Mouse (Mus musculus) kidney, postnatal 25 days (tissue): ENCODE measurements around the gene Spint1.

Source experiments
- DNase-seq, 2 experiments: peaks; one replicate each; pipeline ENCODE4 v3.0.0; 2021; ENCODE audit warnings: mixed read lengths in 2 of 2

Gene Spint1

DNA sequence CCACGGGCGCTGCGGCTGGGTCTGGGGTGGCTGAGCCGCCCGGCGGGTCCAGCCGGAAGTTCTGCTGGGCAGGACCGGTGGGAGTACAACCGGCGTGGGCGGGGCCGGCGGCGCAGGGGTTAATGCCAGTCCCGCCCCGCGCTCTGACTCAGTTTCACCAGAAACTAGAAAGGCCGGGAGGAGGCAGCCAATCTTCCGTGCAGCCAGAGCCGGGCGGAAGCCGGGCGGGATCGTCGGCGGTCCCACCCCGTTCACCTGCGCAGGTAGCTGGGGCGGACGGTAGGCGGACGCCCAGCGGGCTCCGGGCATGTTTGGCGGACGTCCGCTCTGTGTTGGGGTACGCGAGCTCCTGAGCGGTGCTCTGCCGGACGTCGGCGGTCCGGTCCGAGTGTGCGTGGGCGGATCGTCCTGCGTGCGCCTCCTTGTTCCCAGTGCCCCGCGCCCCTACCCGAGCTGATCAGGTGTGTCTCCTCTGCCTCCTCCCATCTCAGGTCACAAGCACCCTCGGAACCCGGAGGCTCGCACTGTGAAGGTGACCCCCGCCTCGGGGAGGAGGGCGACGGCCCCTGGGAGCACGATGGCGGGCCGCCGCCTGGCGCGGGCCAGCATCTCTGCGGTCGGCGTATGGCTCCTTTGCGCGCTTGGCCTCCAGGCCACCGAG is at the start of gene Spint1:
Spint1 (plus strand) TSS at position 153 of the 661 bp plus-strand sequence.
- DNase-seq = peak; percentile 77 to 91

DNA sequence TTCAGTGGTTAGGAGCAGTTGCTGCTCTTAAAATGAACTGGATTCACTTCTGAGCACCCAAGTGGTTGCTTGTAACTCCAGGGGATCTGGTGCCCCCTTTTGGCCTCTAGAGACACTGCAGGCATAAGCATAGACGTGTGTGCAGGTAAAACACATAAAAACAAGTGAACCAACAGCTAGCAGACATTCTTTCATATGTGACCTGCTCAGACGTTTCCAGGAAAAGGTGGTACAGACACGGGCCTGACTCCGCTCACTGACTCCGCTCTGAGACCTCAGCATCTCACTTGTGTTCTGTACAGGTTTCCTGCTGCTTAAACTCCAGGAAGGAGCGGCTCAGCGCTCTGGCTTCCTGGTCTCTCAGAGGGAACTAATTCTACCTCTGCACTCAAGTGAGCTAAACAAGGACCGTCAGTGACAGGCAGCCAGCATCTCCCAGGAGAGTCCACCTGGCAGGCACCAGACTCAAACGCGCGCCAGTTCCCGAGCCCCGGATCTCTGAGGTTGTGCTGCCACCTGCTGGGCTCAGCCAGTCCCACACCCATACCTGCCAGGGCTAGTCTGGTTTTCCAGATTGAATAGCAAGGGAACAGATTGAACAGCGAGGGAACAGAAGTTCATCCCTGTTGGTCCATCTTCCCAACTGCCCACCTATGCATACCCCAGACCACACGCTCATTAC is 48.0 kb upstream of the Spint1 start:
- peak; percentile 86 to 91 for DNase-seq

GRCm38 (mm10) chr2:119190969-119191368 is 46.2 kb upstream of the Spint1 start:
- no peak for DNase-seq

- DNase-seq = no peak
Observed at GRCm38 (mm10) chr2:119194140-119194539, 43.0 kb upstream of the Spint1 start.

GRCm38 (mm10) chr2:119196316-119197108 is 40.6 kb upstream of the Spint1 start:
- peak in 1 of 2 experiments; percentile 41 for DNase-seq

DNA sequence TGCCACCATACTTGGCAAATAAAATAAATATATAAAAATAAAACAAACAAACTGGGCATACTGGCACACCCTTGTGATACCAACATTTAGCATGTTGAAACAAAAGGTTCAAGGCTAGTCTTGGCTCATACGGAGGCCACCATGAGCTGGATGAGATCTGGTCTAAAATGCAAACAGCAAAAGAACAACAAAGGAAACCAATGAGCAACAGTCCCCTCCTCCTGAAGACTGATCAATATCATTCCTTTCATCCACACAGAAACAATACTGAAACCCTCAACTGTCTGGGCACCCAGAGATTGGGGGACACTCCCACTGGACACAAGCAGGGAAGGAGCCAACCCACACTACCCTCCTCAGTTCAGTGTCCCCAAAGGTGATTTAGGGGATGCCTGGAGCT is 39.7 kb upstream of the Spint1 start:
- no peak for DNase-seq

GRCm38 (mm10) chr2:119198049-119198448 is 39.1 kb upstream of the Spint1 start:
- DNase-seq = peak in 1 of 2 experiments; percentile 21

GRCm38 (mm10) chr2:119198934-119199333 is 38.2 kb upstream of the Spint1 start:
- peak in 1 of 2 experiments; percentile 16 for DNase-seq

DNA sequence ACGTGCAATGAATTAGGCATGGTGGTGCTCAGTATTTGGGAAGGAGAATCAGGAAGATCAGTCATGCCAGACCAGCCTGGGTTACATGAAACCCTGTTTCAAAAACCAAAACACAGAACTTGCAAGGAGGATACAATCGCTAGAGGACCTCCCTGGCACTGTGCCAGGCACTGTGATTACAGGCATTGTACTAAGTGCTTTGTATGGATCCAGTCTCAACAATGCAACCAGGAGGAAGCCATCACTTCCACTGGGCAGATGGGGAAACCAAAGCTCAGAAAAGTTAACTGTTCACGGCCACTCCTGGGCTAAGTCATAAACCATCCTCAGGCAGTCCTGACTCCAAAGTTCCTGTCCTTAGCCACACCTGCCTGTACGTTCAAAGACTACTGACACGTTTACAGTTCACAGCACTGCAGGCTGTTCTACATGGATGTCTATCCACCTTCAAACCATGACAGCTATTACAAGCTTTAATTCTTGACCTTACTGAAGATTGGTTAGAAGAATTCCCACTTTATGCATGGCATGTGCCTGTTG is 34.2 kb upstream of the Spint1 start:
- peak; percentile 55 to 63 for DNase-seq

- peak in 1 of 2 experiments; percentile 44 for DNase-seq
Observed at GRCm38 (mm10) chr2:119203871-119204460, 33.2 kb upstream of the Spint1 start.

DNA sequence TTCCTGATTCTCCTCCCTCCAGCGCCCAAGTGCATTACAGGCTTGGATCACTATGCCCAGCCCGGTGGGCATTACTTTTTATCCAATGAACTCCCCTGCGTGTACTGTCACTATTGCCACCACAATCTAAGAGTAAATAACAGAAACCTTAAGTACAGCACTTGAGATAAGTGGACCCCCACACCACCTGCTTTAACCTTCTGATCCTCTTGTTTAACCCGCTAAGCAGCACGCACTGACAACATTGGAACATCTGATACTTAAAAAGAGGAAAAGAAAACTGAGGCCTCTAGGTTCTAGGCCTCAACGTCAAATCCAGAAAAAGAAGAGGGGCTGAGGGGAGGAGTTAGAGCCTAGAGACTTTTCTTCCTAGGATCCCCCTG is 29.2 kb upstream of the Spint1 start:
- DNase-seq = no peak

DNA sequence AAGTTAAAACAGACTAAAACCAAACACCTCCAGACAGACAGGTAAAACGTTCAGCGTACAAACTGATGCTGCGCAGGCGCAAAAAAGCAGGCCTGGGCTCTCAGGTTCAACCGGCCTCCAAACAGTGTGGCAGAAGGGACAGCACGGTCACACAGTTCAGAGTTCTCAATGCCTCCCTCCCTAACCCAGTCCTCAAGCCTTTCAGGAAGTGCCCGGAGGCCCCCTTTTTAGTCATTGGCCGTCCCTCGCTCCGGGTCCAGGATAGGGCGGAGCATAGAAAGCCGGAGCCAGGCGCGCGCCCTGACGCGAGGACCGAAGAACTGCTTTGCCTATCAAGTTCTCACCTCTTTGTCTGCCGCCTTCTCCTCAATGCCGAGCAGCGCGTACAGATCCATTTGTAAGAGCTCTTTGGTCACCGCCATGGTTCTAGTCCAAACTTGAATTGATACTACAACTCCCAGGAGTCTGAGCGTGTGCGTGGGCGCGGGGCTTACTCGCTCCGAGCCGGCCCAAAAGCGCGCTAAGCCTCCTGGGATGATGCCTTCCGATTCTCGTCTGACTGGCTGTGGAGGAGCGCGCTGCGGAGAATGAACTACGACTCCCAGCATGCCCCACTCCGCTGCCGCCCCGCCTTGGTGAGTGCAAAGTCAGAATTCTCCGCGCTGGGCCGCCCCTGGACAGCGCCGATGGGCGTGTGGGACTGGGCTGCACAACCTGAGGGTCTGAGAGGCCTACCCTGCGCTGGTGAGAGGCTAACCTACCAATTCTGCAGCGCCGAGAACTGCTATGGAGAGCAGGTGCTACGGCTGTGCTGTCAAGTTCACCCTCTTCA is 28.6 kb upstream of the Spint1 start, which contains the start of the genes Zfyve19 and Dnajc17:
Zfyve19 (plus strand) TSS at position 274 of the 832 bp plus-strand sequence.
Dnajc17 (minus strand) TSS at position 452 of the 832 bp plus-strand sequence.
- DNase-seq = peak; percentile 96 to 98

- no peak for DNase-seq
Observed at GRCm38 (mm10) chr2:119209176-119209507, 28.0 kb upstream of the Spint1 start.

- peak; percentile 60 to 71 for DNase-seq
Observed at GRCm38 (mm10) chr2:119229775-119230704, 7.1 kb upstream of the Spint1 start, which contains the start of gene Ppp1r14d. TSS of gene Ppp1r14d (minus strand) at chr2:119229906.

DNA sequence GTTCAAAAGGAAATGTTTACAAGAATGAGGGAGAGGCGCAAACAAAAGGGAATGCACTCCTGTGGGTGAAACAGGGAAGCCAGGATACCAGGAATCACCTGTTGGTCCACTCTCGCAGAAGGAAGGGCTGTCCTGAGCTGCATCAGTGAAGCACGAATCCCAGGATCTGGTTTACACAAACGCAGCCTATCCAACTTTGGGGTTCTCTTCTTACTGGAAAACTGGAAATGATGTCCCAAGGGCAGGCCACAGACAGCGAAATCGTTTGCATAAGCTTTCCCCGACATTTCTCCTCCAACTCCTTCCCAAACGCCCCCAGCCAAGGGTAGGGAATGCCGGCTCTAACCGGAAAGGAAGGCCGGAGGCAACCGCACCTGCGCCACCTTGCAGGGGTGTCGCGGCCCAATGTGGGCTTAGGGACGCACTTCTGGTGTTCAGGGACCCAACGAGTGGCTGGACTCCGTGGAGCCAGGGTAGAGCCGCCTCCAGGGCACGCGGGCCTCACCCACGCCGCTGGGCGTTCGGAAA is 416 bp upstream of the Spint1 start:
- DNase-seq = peak in 1 of 2 experiments; percentile 38

DNA sequence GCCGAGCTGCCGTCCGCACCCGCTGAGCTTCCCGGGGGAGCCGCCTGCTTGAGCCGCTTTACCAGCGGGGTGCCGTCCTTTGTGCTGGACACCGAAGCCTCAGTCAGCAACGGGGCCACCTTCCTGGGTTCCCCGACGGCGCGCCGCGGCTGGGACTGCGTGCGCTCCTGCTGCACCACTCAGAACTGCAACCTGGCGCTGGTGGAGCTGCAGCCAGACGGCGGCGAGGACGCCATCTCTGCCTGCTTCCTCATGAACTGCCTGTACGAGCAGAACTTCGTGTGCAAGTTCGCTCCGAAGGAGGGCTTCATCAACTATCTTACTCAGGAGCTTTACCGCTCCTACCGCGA is 684 bp downstream of the Spint1 start:
- DNase-seq = peak in 1 of 2 experiments; percentile 38

GRCm38 (mm10) chr2:119238671-119239070 is 1.5 kb downstream of the Spint1 start:
- DNase-seq = peak; percentile 33 to 83

DNA sequence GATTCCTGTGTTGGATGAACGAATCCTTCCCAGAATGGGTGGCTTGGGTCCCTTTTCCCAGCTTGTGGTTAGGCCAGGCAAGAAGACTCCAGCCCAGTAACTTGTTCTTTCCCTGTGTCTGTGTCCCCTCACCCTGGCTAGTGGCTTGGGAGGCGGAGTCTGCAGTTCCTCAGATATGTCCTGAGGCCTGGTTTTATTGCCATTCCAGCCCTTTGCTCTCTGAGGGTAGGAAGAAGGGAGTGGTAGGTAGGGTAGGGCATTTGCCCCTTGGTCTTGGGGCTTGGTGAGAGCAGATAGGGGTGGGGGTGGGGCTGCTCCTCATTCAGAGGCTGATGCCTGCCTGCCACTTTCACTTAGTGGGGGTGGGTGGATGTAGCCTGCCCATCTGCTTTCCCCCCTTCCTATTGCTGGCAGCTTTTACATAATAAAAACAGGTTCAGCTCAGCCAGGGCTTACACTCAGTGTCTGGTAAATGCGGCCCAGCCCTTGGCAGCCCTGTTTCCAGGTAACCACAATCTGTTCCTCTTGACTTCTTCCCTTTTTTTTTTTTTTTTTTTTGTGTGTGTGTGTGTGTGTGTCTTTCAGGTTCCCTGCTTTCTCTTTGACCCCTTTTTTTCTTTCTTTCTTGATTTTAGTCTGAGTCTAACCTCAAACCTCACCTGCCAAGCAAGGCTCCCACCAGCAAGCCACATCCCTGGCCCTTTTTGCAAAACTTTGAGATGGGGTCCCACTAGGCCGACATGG is 3.1 kb downstream of the Spint1 start:
- DNase-seq = peak in 1 of 2 experiments; percentile 58

- DNase-seq = no peak
Observed at GRCm38 (mm10) chr2:119240819-119241186, 3.6 kb downstream of the Spint1 start.

GRCm38 (mm10) chr2:119242548-119242947 is 5.4 kb downstream of the Spint1 start:
- DNase-seq = peak; percentile 59 to 88
